Mouse (Mus musculus) CH12.LX (cell line): ENCODE measurements at regions not wholly inside any gene's neighbourhood (a gene's known extent, or its start where the extent isn't known, plus 50 kb on each side); places are given as distances from the start of the nearest gene placed in this dataset.

Experiments used
- DNase-seq: peaks from one replicate; pipeline ENCODE4 v3.0.0-alpha.2; 2013; ENCODE audit errors: extremely low read depth
- H3K27ac ChIP-seq: 2 replicates; pipeline ENCODE4 v1.5.1; 2012; ENCODE audit warnings: low read depth, mild to moderate bottlenecking, control low read depth, moderate library complexity; ENCODE audit not compliant: insufficient read depth
- H3K27me3 ChIP-seq: replicated peaks from 2 replicates; pipeline ENCODE3; 2012; ENCODE audit warnings: inconsistent platforms
- H3K36me3 ChIP-seq, 2 experiments: replicated peaks in 1 of 2; 2 replicates each; pipeline versions ENCODE3 to v1.6.1; 2012; ENCODE audit warnings: inconsistent platforms in 1 of 2, low read length in 1 of 2, mild to moderate bottlenecking in 1 of 2, mixed read lengths in 1 of 2, moderate library complexity in 1 of 2; ENCODE audit not compliant: control insufficient read depth in 1 of 2, insufficient read depth in 1 of 2
- H3K4me1 ChIP-seq, 2 experiments: 2 replicates each; pipeline ENCODE4 v1.6.1; 2012; ENCODE audit warnings: inconsistent platforms in 1 of 2, moderate library complexity in 1 of 2; ENCODE audit not compliant: insufficient read depth in 2 of 2, control insufficient read depth in 1 of 2
- H3K4me2 ChIP-seq: 2 replicates; pipeline ENCODE4 v1.6.1; 2012; ENCODE audit warnings: low read depth, mild to moderate bottlenecking, control low read depth; ENCODE audit not compliant: poor library complexity, insufficient read depth, severe bottlenecking
- H3K4me3 ChIP-seq, 3 experiments: fragments of 150-350 bp in 1 of 3; sonication (generic) in 1 of 3; replicated peaks in 1 of 3; 2 replicates each; pipeline versions ENCODE3 to v1.5.1; 2011 to 2012; ENCODE audit warnings: low read depth in 2 of 3, low read length in 2 of 3, mild to moderate bottlenecking in 2 of 3, moderate library complexity in 2 of 3, control low read depth in 1 of 3, improper control_type of control experiment in 1 of 3, inconsistent platforms in 1 of 3, mixed read lengths in 1 of 3; ENCODE audit not compliant: poor library complexity in 1 of 3
- H3K79me2 ChIP-seq: replicated peaks from 2 replicates; pipeline ENCODE4 v1.6.1; 2012; ENCODE audit warnings: mild to moderate bottlenecking, moderate library complexity; ENCODE audit not compliant: control insufficient read depth, poor library complexity, insufficient read depth, severe bottlenecking; ENCODE audit errors: extremely low read depth
- H3K9ac ChIP-seq: 2 replicates; pipeline ENCODE4 v1.6.1; 2012; ENCODE audit warnings: low read depth, mild to moderate bottlenecking, control low read depth, moderate library complexity; ENCODE audit not compliant: insufficient read depth
- H3K9me3 ChIP-seq: replicated peaks from 2 replicates; pipeline ENCODE3; 2012; ENCODE audit warnings: low read length, inconsistent platforms, mixed read lengths
- CHD1 ChIP-seq: IDR thresholded peaks from 2 replicates; pipeline ENCODE4 v1.6.1; 2012; ENCODE audit warnings: low read depth, low read length, improper control_type of control experiment, inconsistent platforms
- CTCF ChIP-seq, 2 experiments: IDR thresholded peaks in 1 of 2; conservative IDR thresholded peaks in 1 of 2; 2 replicates each; pipeline ENCODE4 v1.5.1; 2011 to 2012; ENCODE audit warnings: low read depth in 2 of 2, low read length in 2 of 2, improper control_type of control experiment in 1 of 2, inconsistent platforms in 1 of 2, mild to moderate bottlenecking in 1 of 2, moderate library complexity in 1 of 2
- EP300 ChIP-seq: IDR thresholded peaks from 2 replicates; pipeline ENCODE4 v1.6.1; 2011; ENCODE audit warnings: low read length, improper control_type of control experiment
- ETS1 ChIP-seq: conservative IDR thresholded peaks from 2 replicates; pipeline ENCODE4 v1.6.1; 2012; ENCODE audit warnings: low read depth, mild to moderate bottlenecking, inconsistent platforms, low read length, improper control_type of control experiment, moderate library complexity
- GABPA ChIP-seq: IDR thresholded peaks from 2 replicates; pipeline ENCODE4 v1.6.1; 2012; ENCODE audit warnings: low read depth, low read length, improper control_type of control experiment, inconsistent platforms; ENCODE audit not compliant: insufficient replicate concordance
- HCFC1 ChIP-seq: IDR thresholded peaks from 2 replicates; pipeline ENCODE4 v1.6.1; 2012; ENCODE audit warnings: low read depth, mild to moderate bottlenecking, inconsistent platforms, low read length, improper control_type of control experiment
- JUN ChIP-seq: IDR thresholded peaks from 2 replicates; pipeline ENCODE4 v1.6.1; 2011; ENCODE audit warnings: low read depth, mild to moderate bottlenecking, low read length, improper control_type of control experiment, moderate library complexity; ENCODE audit not compliant: insufficient read depth
- KAT2A ChIP-seq: IDR thresholded peaks from 2 replicates; pipeline ENCODE4 v1.6.1; 2012; ENCODE audit warnings: low read length, improper control_type of control experiment, inconsistent platforms; ENCODE audit not compliant: insufficient replicate concordance
- MAFK ChIP-seq: IDR thresholded peaks from 2 replicates; pipeline ENCODE4 v1.6.1; 2011; ENCODE audit warnings: low read length, improper control_type of control experiment; ENCODE audit not compliant: insufficient replicate concordance
- MXI1 ChIP-seq: IDR thresholded peaks from 2 replicates; pipeline ENCODE4 v1.6.1; 2011; ENCODE audit warnings: mild to moderate bottlenecking, low read depth, low read length, improper control_type of control experiment
- NRF1 ChIP-seq: IDR thresholded peaks from 2 replicates; pipeline ENCODE4 v1.6.1; 2014; ENCODE audit warnings: low read depth, mild to moderate bottlenecking, inconsistent platforms, low read length, improper control_type of control experiment, moderate library complexity
- PAX5 ChIP-seq: IDR thresholded peaks from 2 replicates; pipeline ENCODE4 v1.6.1; 2012; ENCODE audit warnings: low read length, inconsistent platforms, mixed read lengths
- POLR2A ChIP-seq: IDR thresholded peaks from 2 replicates; pipeline ENCODE4 v1.6.1; 2011; ENCODE audit warnings: low read depth, mild to moderate bottlenecking, improper control_type of control experiment, low read length
- POLR2AphosphoS2 ChIP-seq: IDR thresholded peaks from 2 replicates; pipeline ENCODE4 v1.6.1; 2011; ENCODE audit warnings: low read depth, low read length, improper control_type of control experiment
- SMC3 ChIP-seq: IDR thresholded peaks from 2 replicates; pipeline ENCODE4 v1.6.1; 2011; ENCODE audit warnings: low read depth, low read length, improper control_type of control experiment
- TCF12 ChIP-seq: IDR thresholded peaks from 2 replicates; pipeline ENCODE4 v1.6.1; 2014; ENCODE audit warnings: low read depth, mild to moderate bottlenecking, inconsistent platforms, low read length, improper control_type of control experiment
- UBTF ChIP-seq: IDR thresholded peaks from 2 replicates; pipeline ENCODE4 v1.6.1; 2012; ENCODE audit warnings: low read depth, mild to moderate bottlenecking, inconsistent platforms, low read length, improper control_type of control experiment, moderate library complexity
- USF1 ChIP-seq: IDR thresholded peaks from 2 replicates; pipeline ENCODE4 v1.6.1; 2014; ENCODE audit warnings: low read depth, mild to moderate bottlenecking, inconsistent platforms, low read length, improper control_type of control experiment
- USF2 ChIP-seq: conservative IDR thresholded peaks from 2 replicates; pipeline ENCODE4 v1.6.1; 2011; ENCODE audit warnings: low read depth, low read length, improper control_type of control experiment
- ZKSCAN1 ChIP-seq: IDR thresholded peaks from 2 replicates; pipeline ENCODE4 v1.6.1; 2012; ENCODE audit warnings: low read depth, inconsistent platforms, low read length, improper control_type of control experiment, borderline replicate concordance
- ZNF384 ChIP-seq: IDR thresholded peaks from 2 replicates; pipeline ENCODE4 v1.6.1; 2012; ENCODE audit warnings: low read depth, low read length, improper control_type of control experiment, inconsistent platforms
- dilution Hi-C: fragments of 300-500 bp; cut with MboI; formaldehyde crosslinking; loops from 2 replicates; pipeline ENCODE4 v1.14.3; 2020; ENCODE audit warnings: low sequenced_read_pairs; ENCODE audit not compliant: extremely low pct_unique_long_range_greater_than_20kb, extremely low pct_ligation_motif_present
- in situ Hi-C: fragments of 300-500 bp; cut with MboI; formaldehyde crosslinking; loops from 3 replicates; pipeline ENCODE4 v1.14.3; 2019; ENCODE audit warnings: low sequenced_read_pairs, low pct_ligation_motif_present, low pct_unique_long_range_greater_than_20kb, mixed read lengths

- no peaks in the 10 kb centered on the region for H3K36me3 ChIP-seq
- H3K27me3 ChIP-seq, result peaks cover 95% of the 10 kb centered on the region
- TF ChIP-seq POLR2AphosphoS2 (no peak), POLR2A (no peak), GABPA (no peak), USF2 (no peak), HCFC1 (no peak), ZNF384 (no peak), MXI1 (no peak), ZKSCAN1 (no peak), CTCF (conservative IDR thresholded peaks at IDR 0.05 in 1 of 2, IDR thresholded peaks at IDR 0.05 in 1 of 2; ENCODE audit: low read depth in 2 of 2, low read length in 2 of 2) (no peak)
- dilution Hi-C loops, result no loop called here
- in situ Hi-C loops, result no loop called here
- no peak overlapping the region for H3K4me3 ChIP-seq
- H3K9me3 ChIP-seq, result no peaks in the 10 kb centered on the region
- no peaks in the 10 kb centered on the region for H3K79me2 ChIP-seq
- H3K4me1 ChIP-seq, result no peaks in the 10 kb centered on the region
- no peak overlapping the region for H3K27ac ChIP-seq
- H3K9ac ChIP-seq, result no peak overlapping the region
- no peak overlapping the region for H3K4me2 ChIP-seq
- no peak for DNase-seq
Measured at GRCm38 (mm10) chr11:71436335-71436734, 205.8 kb upstream of the Nlrp1b start.

GRCm38 (mm10) chr11:71436801-71437200 is 206.3 kb upstream of the Nlrp1b start:
- TF ChIP-seq POLR2A (no peak), NRF1 (no peak), PAX5 (no peak), ZNF384 (no peak), KAT2A (no peak)
- no peaks in the 10 kb centered on the region for H3K79me2 ChIP-seq
- no peak overlapping the region for H3K9ac ChIP-seq
- H3K9me3 ChIP-seq, result no peaks in the 10 kb centered on the region
- no peak overlapping the region for H3K4me3 ChIP-seq
- H3K4me1 ChIP-seq, result no peaks in the 10 kb centered on the region
- H3K27me3 ChIP-seq, result peaks cover 93% of the 10 kb centered on the region
- in situ Hi-C loops, result no loop called here
- no peak overlapping the region for H3K27ac ChIP-seq
- H3K4me2 ChIP-seq, result no peak overlapping the region
- dilution Hi-C loops, result no loop called here
- no peak for DNase-seq
- H3K36me3 ChIP-seq, result no peaks in the 10 kb centered on the region

- H3K4me3 ChIP-seq, result no peak overlapping the region
- no peaks in the 10 kb centered on the region for H3K36me3 ChIP-seq
- TF ChIP-seq PAX5, result no peak
- TF ChIP-seq JUN, result no peak
- no peak for TF ChIP-seq NRF1
- no peak for TF ChIP-seq POLR2A
- no peak for TF ChIP-seq UBTF
- no peak for TF ChIP-seq ETS1
- TF ChIP-seq CHD1, result no peak
- no peak for TF ChIP-seq MAFK
- TF ChIP-seq SMC3, result no peak
- no peak for TF ChIP-seq MXI1
- TF ChIP-seq USF1, result no peak
- TF ChIP-seq TCF12, result no peak
- no peak for TF ChIP-seq EP300
- H3K4me1 ChIP-seq, result no peaks in the 10 kb centered on the region
- dilution Hi-C loops (no loop called here), in situ Hi-C loops (no loop called here)
- no peak overlapping the region for H3K4me2 ChIP-seq
- no peak overlapping the region for H3K27ac ChIP-seq
- H3K9ac ChIP-seq, result no peak overlapping the region
- peaks cover 95% of the 10 kb centered on the region for H3K27me3 ChIP-seq
- no peak for DNase-seq
- H3K9me3 ChIP-seq, result no peaks in the 10 kb centered on the region
- H3K79me2 ChIP-seq, result no peaks in the 10 kb centered on the region
Measured at GRCm38 (mm10) chr11:71439871-71440270, 209.3 kb upstream of the Nlrp1b start.
